Mouse (Mus musculus) gastrocnemius, postnatal 14 days (tissue): ENCODE measurements at regions not wholly inside any gene's neighbourhood (a gene's known extent, or its start where the extent isn't known, plus 50 kb on each side); places are given as distances from the start of the nearest gene placed in this dataset.

Experiments used
- DNase-seq: peaks from one replicate; pipeline ENCODE4 v3.0.0; 2021; ENCODE audit warnings: mixed read lengths
- intact Hi-C: fragments of 180-260 bp; cut with DNase I; formaldehyde crosslinking; loops from one replicate; pipeline ENCODE4 v1.15.1; 2025; ENCODE audit warnings: low total_unique reads

GRCm38 (mm10) chr6:51732298-51732895, 208.7 kb downstream of the Snx10 start:
- DNase-seq: no peak
- intact Hi-C loops: no loop called here

- DNase-seq: no peak
- intact Hi-C loops: no loop called here
Measured at GRCm38 (mm10) chr6:51736051-51736450, 212.3 kb downstream of the Snx10 start.

DNA sequence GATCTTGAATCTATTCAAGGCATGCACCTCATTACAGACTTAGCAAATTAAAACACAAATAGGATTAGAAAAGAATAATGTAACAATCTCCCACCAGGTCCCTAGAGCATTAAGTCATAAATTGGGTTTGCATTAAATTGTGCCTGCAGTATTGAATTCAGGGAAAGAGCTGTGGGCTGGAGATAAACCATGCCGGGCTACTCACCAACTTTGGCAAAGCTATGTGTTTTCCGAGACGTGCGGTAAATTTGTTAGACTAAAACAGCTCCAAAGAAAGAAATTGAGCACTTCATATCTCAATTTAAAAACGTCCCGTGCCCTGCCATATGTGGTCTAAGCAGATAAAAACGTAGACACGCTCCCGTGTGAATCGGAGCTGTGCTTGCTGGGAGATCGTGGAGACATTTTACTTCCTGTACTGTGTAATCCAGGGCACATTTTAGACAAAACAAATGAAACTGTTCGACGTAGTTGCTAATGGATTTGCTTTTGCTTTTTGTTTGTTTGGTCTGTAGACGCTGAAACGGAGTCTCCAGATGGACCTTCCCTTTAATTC, 219.5 kb downstream of the Snx10 start:
- intact Hi-C loops: no loop called here
- DNase-seq: no peak

DNA sequence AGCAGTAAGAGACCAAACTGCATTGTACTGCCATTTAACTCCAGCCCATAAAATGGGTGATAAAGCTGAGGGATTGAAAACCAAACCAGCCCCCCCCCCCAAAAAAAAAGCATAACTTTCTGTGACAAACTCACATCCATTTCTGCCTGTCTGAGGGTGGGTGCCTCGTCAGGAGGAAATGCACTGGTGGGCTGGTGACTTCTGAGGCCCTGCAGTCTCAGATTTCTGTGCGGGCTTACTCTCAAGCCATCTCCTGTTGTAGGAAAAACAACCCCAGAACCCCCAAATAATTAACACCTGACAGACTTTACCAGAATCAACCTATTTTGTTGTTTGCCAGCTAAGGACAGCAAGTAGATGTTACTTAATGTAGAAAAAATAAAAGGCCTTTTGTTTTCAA, 220.9 kb downstream of the Snx10 start:
- DNase-seq: no peak
- intact Hi-C loops: no loop called here

- intact Hi-C loops: no loop called here
- no peak for DNase-seq
Measured at GRCm38 (mm10) chr6:51754239-51754681, 230.6 kb downstream of the Snx10 start.

DNA sequence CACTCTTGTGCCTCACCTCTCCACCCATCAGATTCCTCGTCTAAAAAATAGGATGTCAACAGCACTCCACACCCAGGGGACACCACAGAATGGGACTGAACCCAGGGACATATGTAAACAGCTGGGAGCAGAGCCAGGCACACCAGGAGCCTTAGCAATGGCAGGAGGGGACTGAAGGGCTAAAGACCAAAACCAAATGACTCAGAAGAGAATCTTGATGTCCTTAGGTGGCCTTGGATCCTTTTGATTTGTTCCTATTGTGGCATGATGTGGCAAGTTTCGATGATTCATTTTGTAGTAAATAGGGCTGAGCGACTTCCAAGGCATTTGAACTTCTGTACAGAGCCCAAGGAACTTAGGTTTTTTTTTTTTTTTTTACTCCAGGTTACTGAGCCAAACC, 233.4 kb downstream of the Snx10 start:
- no peak for DNase-seq
- intact Hi-C loops: no loop called here

GRCm38 (mm10) chr6:51757746-51758145, 234.0 kb downstream of the Snx10 start:
- intact Hi-C loops: no loop called here
- no peak for DNase-seq

- intact Hi-C loops: no loop called here
Measured at GRCm38 (mm10) chr6:51758781-51759180, 235.1 kb downstream of the Snx10 start.

DNA sequence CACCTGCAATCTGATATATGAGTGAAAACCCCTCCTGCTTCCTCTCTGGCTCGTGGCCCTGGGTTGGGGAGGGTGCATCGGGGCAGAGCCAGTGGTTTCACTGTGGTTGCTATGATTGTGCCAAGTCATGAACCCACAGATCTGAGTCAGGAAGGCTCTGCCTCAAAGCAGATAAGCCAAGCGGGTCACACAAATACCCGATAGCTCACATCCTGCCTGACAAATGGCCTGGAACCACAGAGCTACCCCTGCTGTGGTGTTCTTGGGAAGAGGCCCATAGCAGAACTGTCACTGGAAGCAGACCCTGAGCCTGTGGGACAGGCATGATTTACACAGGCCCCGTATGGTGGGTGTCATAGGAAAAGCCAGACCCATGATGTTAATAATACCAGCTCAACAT, 236.7 kb downstream of the Snx10 start:
- intact Hi-C loops: no loop called here
- DNase-seq: no peak

More at GRCm38 (mm10) chr6:51758781-51759180, 235.1 kb downstream of the Snx10 start:
- no peak for DNase-seq

- DNase-seq: no peak
- intact Hi-C loops: no loop called here
Measured at GRCm38 (mm10) chr6:51761506-51761905, 237.8 kb downstream of the Snx10 start.

DNA sequence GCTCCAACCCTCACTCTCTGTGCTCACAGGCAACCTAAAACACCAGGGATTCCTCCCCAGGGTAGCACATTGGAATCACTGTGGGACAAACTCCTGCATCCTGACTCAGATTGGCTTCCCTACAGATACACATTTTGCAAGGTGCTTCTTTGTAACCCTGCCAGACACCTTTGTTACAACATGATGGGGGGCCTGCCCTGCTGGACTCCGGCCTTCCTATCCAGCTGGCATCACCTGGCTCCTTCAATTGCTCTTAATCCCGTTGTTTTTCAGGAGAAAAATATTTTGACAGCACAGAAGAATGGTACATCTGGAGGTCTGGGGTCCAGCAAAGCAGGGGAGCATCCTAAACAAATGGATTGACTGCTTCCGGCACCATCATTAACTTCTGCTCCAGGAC, 242.8 kb downstream of the Snx10 start:
- no peak for DNase-seq
- intact Hi-C loops: no loop called here

GRCm38 (mm10) chr6:51767582-51768341, 244.1 kb downstream of the Snx10 start:
- DNase-seq: no peak
- intact Hi-C loops: no loop called here

- no peak for DNase-seq
- intact Hi-C loops: no loop called here
Measured at GRCm38 (mm10) chr6:51771001-51771400, 241.3 kb downstream of the Skap2 start.

- DNase-seq: no peak
- intact Hi-C loops: no loop called here
Measured at GRCm38 (mm10) chr6:51771424-51771823, 240.9 kb downstream of the Skap2 start.

DNA sequence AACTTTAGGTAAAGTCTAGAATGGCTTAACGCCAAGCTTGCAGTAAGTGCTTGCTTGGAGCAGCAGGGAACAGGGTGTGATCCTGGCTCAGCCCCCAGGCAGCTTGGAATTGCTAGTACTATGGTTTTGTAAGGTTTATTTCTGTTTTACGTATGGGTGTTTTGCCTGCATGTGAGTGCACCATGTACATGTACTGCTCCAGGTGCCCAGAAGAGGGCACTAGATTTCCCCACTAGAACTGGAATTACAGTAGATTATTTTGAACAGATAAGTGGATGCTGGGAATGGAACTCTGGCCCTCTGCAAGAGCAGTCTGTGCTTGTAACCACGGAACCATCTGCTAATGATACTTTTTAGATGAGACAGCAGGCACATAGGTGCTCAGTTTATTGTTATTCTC, 237.6 kb downstream of the Skap2 start:
- intact Hi-C loops: no loop called here
- DNase-seq: no peak

- no peak for DNase-seq
- intact Hi-C loops: no loop called here
Measured at GRCm38 (mm10) chr6:51785615-51786014, 226.7 kb downstream of the Skap2 start.

GRCm38 (mm10) chr6:51786836-51787235, 225.5 kb downstream of the Skap2 start:
- intact Hi-C loops: no loop called here
- DNase-seq: no peak

GRCm38 (mm10) chr6:51788156-51788555, 224.2 kb downstream of the Skap2 start:
- intact Hi-C loops: no loop called here
- no peak for DNase-seq

GRCm38 (mm10) chr6:51790293-51790692, 222.1 kb downstream of the Skap2 start:
- no peak for DNase-seq
- intact Hi-C loops: no loop called here

GRCm38 (mm10) chr6:51790693-51791092, 221.7 kb downstream of the Skap2 start:
- intact Hi-C loops: no loop called here
- DNase-seq: no peak

- DNase-seq: peak; percentile 20
- intact Hi-C loops: no loop called here
Measured at GRCm38 (mm10) chr6:51795300-51795699, 217.0 kb downstream of the Skap2 start.
